Mouse (Mus musculus) brown adipose tissue, adult 24 weeks (tissue): Measurements from ENCODE around the gene Elmsan1. TPM values are rescaled to one million over a fixed set of nuclear protein-coding genes. Genes with fewer than 3 reads are reported as not detected.

ENCODE experiments used
- H3K27ac ChIP-seq: fragments of 200-500 bp; replicated peaks from 2 replicates; pipeline ENCODE4 v1.5.1; 2012; ENCODE audit warnings: low read depth, mild to moderate bottlenecking, low read length
- H3K4me1 ChIP-seq: fragments of 200-500 bp; 2 replicates; pipeline ENCODE4 v1.6.1; 2012; ENCODE audit warnings: low read length, mixed read lengths; ENCODE audit not compliant: control insufficient read depth, insufficient read depth, insufficient read length
- H3K4me3 ChIP-seq: fragments of 200-500 bp; 2 replicates; pipeline ENCODE4 v1.5.1; 2012; ENCODE audit warnings: low read depth, mild to moderate bottlenecking, low read length, moderate library complexity; ENCODE audit not compliant: insufficient read depth
- polyA plus RNA-seq: library from polyadenylated mRNA; stranded (reverse); fragments of >200 nt; gene quantifications from 2 replicates; pipeline ENCODE4 v1.2.4, GENCODE M21; 2012; ENCODE audit not compliant: missing spikeins, insufficient read depth, insufficient read length

Gene Elmsan1
- polyA plus RNA-seq, 1 experiment: 9.5 TPM

- H3K4me1 ChIP-seq: peaks cover 78% of the 10 kb centered on the region
- peak overlapping the region; percentile 88 for H3K27ac ChIP-seq
- no peak overlapping the region for H3K4me3 ChIP-seq
These were observed 41.6 kb downstream of the Elmsan1 start for GRCm38 (mm10) chr12:84176886-84177765.

DNA sequence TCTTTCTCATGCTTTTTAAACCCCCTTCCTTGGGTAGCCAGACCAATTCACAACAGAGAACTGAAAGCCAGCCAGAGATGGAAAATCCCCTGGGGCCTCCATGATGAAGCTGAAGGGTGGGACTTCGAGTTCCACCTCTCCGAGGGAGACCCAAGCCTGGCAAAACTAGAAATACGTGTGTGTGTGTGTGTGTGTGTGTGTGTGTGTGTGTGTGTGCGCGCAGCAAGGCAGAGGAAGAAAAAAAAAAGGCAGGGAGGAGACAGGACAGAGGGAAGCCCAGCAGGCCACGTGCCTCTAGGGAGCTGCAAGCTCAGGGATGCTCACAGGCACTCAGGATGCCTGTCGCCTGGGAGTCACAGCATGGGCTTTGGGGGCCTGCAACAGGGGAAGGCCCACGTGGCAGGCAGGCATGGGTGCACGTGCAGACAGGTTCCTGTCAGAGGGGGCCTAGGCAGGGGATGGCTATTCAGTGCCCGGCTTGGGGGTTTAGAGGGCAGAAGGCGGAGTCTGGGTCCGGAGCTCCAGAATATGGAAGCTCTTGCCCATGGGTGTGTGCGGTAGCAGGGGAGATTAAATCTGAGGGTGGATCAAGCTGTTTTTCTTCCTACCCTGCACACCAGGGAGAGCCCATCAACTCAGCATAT, 42.4 kb downstream of the Elmsan1 start:
- Histone ChIP-seq H3K4me1 (peaks cover 70% of the 10 kb centered on the region), H3K4me3 (peak overlapping the region; percentile 30), H3K27ac (peak overlapping the region; percentile 88)

DNA sequence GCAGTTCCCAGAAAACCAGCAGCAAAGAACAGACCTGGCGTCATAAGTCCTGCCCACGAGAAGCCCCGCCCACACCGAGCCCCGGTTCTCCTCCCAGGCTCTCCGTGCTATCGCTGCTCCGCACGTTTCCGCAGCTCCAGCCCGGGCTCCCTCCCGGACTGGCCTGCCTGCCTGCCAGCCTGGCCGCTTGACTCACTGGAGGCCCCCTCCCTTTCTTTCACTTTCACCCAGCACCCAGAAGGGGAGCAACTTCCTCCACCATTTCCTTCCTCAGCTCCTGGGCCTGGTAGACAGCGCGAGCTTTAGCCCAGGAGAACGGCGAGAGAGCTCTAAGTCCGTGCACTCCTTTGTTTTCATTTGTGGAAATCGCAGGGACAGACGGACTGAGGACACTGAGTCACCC, 43.0 kb downstream of the Elmsan1 start:
- Histone ChIP-seq H3K27ac (peak overlapping the region; percentile 92), H3K4me1 (peaks cover 67% of the 10 kb centered on the region), H3K4me3 (peak overlapping the region; percentile 30)

DNA sequence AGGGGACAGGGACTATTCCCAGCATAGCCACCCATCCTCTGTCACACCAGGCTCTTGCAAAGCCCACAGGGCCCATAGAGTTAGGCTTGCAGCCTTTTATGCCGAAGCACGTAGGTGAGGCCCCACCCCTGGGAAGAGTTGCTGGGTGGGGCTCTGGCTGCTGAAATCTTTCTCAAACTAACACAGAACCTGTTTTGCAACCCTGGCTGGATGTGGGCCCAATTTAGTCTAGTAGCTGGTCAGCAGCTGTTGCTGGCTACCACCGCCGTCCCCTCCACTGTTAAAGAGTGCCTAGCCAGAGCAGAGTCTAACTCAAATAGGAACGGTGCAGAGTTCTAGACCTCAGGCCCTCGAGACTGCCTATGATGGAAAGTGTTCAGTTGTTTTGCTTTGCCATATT, 43.8 kb downstream of the Elmsan1 start:
- Histone ChIP-seq H3K4me1 (peaks cover 63% of the 10 kb centered on the region), H3K4me3 (peak overlapping the region; percentile 16; the same call in 1 of the 2 replicates)

DNA sequence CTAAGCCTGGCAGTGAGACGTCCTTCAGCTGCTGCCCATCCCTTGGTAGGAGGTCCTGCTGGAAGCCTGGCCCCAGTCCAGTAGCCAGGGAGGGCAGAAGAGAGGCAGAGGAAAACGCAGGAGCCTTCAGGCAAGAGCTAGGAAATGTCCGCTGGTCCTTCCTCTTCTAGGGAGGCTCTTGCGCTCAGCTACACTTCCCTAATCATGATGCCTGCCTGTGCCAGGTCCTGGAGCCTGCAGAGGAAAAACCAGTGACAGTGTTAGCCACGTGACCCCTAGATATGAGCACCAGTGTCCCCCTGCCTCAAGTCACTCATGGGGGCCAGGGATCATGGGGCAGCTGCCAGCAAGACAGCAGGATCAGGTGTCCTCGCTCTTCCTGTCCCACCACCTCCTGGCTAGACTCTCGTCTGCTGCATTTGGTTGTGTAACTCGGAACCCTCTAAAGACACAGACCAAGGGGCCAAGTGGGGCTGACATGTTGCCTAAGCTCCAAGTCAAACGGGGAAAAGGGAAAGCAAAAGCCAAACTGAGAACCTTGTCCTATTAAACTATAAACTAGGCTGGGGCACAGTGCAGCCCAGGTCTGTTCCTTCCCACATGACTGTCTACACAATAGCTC, 44.4 kb downstream of the Elmsan1 start:
- Histone ChIP-seq H3K4me1 (peaks cover 60% of the 10 kb centered on the region), H3K4me3 (peak overlapping the region; percentile 16; the same call in 1 of the 2 replicates), H3K27ac (peak overlapping the region; percentile 92)

More for the DNA sequence above, 43.8 kb downstream of the Elmsan1 start:
- peak overlapping the region; percentile 92 for H3K27ac ChIP-seq

DNA sequence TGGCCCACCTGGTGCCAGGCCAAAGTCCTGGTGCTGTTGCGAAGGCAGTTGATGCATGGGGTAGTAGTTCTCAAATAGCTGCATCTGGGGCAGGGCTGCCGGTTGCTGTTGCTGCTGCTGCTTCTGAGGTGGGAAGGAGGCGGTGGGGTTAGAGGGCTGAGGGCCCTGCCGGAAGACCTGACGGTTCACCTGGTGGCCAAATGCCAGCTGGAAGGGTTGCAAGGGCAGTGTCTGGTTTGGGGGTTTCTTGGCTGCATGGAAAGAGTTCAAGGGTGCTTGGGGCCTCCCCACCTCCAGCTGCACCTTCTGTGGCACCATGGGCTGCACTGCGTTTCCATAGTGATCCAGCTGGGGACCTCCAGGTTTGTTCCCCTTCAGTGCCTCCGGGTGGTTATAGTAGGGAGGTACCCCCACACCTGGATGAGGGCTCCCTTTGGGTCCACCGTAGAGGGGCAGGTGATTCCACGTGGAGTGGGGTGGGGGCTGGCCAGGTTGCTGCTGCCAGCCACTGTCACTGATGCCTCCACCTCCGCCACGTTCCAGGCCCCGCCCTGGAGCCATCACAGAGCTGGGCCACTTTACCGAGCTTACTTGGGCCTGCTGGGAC, 45.3 kb downstream of the Elmsan1 start:
- no peak overlapping the region; the same call in 1 of the 2 replicates for H3K4me3 ChIP-seq
- peak overlapping the region; percentile 92 for H3K27ac ChIP-seq
- peaks cover 56% of the 10 kb centered on the region for H3K4me1 ChIP-seq

- no peak overlapping the region for H3K4me3 ChIP-seq
These were observed 45.8 kb downstream of the Elmsan1 start for GRCm38 (mm10) chr12:84172862-84173261.

DNA sequence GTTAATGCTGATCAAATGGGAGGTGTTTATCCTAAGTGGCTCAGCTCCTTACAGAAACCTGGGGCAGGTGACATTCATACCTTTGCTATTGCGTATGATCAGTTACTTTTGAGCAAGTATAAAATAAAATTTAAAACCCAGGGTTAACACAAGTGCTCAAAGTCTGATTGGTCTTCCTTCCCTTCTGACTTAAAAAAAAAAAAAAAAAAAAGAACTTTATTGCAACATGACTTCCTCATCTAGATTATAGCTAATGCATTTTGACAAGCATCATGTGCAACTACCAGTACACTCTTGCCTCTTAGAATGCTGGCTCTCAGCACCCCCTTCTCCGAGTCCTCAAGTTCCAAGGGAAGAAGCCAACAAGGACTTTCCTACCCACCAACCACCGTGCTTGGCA, 46.5 kb downstream of the Elmsan1 start:
- Histone ChIP-seq H3K4me1 (peaks cover 50% of the 10 kb centered on the region), H3K4me3 (no peak overlapping the region), H3K27ac (no peak overlapping the region)

More at GRCm38 (mm10) chr12:84172862-84173261, 45.8 kb downstream of the Elmsan1 start:
- no peak overlapping the region for H3K27ac ChIP-seq
- peaks cover 53% of the 10 kb centered on the region for H3K4me1 ChIP-seq

DNA sequence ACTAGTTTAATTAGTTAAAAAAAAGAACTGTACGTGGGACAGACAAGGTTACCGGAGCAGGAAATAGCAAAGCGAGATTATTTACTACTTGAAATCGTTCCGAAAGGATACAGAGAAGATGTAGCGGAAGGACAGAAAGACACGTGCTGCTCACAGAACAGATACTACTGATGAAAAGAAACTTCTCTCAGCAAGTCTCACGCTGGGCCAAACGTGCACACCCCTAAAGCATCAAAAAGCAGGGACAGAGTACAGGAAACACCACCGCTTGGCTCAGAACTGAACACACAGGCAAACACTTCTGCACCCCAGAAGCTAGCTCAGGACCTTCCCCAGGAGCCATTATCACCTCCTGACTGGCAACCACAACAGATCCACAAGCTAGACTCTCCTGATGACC, 48.1 kb downstream of the Elmsan1 start:
- Histone ChIP-seq H3K4me3 (no peak overlapping the region), H3K4me1 (peaks cover 48% of the 10 kb centered on the region), H3K27ac (no peak overlapping the region)

DNA sequence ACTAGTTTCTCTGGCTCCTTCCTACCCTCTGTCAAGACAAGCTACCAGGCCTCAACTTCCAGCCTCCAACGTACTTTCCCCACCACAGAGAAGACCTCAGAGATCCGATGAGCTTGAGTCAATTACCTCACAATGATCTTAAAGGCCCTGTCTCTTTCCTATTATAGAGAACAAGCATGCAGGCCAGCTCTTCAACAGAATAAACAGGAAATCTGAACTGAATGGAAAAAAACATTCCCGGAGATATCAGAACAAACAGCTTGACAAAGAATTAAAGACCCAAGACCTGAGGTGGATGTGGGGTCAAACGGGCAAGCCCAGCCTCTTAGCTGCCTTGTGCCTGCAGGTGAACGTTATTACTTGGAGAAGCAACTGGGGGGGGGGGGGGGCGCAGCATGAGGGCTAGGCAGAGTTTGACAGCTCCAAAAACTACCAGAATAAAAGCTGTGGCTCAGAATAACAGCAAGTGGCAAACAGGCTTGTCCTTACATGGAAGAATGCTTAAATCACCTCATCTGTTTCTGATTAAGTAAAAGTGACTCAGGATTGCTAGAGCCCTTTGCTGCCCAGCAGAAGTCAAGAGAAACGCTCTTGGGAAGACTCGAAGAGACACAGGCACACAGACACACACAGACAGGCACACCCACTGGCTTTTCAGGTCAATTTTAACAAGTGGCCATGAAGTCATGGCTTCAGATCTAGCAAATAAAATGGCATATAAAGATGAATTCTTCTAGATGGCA, 52.9 kb downstream of the Elmsan1 start:
- H3K4me1 ChIP-seq: peaks cover 28% of the 10 kb centered on the region
- H3K4me3 ChIP-seq: no peak overlapping the region
- H3K27ac ChIP-seq: peak overlapping the region; percentile 80

DNA sequence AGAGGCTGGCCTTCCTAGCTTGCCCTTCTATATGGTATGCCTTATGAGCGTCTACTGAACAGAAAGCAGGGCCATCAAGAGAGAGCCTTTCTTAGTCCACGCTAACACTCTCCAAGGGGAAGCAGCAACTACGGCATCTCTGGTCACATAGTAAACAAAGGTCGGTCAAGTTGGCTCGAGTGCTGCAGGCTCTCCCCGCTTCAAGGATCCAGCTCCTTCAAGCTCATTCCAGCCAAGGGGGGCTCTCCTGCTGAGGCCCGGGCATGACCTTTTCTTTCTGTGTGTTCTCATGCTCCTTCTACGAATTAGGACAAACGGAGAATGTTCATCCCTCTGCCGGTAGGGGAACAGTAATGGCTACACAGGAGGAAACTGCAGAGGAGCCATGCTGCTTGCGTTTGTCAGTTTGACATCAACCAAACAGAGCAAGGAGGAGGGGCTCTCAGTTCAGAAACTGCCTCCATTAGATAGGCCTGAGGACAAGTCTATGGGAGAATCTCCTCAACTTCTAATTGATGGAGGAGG, 55.0 kb downstream of the Elmsan1 start:
- H3K4me1 ChIP-seq: peaks cover 20% of the 10 kb centered on the region

DNA sequence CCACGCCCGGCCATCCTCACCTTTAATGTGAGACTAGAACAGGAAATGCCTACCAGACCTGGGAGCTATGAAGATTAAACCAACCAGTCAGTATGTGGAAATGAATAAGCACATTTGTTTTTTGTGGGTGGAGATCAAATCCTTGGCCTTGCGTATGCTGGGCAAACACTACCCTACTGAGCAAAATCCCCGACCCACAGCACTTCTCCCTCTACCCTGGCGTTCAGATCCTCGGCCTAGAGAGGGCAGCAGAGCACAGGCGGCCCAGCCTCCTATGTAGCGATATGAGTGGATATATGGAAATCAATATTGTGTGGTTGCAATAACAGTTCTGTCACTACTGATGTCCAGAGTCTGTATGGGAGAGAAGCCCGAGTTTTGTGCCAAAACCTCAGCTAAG, 55.5 kb downstream of the Elmsan1 start:
- peaks cover 16% of the 10 kb centered on the region; the same call in 1 of the 2 replicates for H3K4me1 ChIP-seq
- no peak overlapping the region for H3K4me3 ChIP-seq
- no peak overlapping the region for H3K27ac ChIP-seq

More for the DNA sequence above, 55.0 kb downstream of the Elmsan1 start:
- no peak overlapping the region for H3K27ac ChIP-seq
- no peak overlapping the region for H3K4me3 ChIP-seq

- Histone ChIP-seq H3K4me3 (no peak overlapping the region), H3K27ac (no peak overlapping the region), H3K4me1 (peaks cover 9% of the 10 kb centered on the region; the same call in 1 of the 2 replicates)
These were observed 56.9 kb downstream of the Elmsan1 start for GRCm38 (mm10) chr12:84161616-84162433.
